Mouse (Mus musculus) hindbrain, embryonic 12.5 days (tissue): Measurements from ENCODE around the gene Ppm1g. TPM values are rescaled to one million over a fixed set of nuclear protein-coding genes. Genes with fewer than 3 reads are reported as not detected.

Experiments used
- ATAC-seq: fragments of 200-750 bp; cut with Nextera tagmentation; 2 replicates; pipeline ENCODE4 v1.8.0; 2017; ENCODE audit warnings: moderate TSS enrichment; ENCODE audit not compliant: low FRiP score
- H3K27ac ChIP-seq: fragments of 300-500 bp; sonication (generic); 2 replicates; pipeline ENCODE4 v1.5.1; 2016; ENCODE audit warnings: mild to moderate bottlenecking
- H3K27me3 ChIP-seq: fragments of 300-500 bp; sonication (generic); 2 replicates; pipeline ENCODE4 v1.6.1; 2016; ENCODE audit warnings: mild to moderate bottlenecking
- H3K36me3 ChIP-seq: fragments of 300-500 bp; sonication (generic); 2 replicates; pipeline ENCODE4 v1.6.1; 2016; ENCODE audit warnings: mild to moderate bottlenecking
- H3K4me1 ChIP-seq: fragments of 300-500 bp; sonication (generic); 2 replicates; pipeline ENCODE4 v1.6.1; 2016
- H3K4me2 ChIP-seq: fragments of 300-500 bp; sonication (generic); replicated peaks from 2 replicates; pipeline ENCODE4 v1.6.1; 2016; ENCODE audit warnings: mild to moderate bottlenecking
- H3K4me3 ChIP-seq: fragments of 300-500 bp; sonication (generic); 2 replicates; pipeline ENCODE4 v1.5.1; 2016; ENCODE audit warnings: mild to moderate bottlenecking
- H3K9ac ChIP-seq: fragments of 300-500 bp; sonication (generic); 2 replicates; pipeline ENCODE4 v1.6.1; 2016; ENCODE audit warnings: mild to moderate bottlenecking, moderate library complexity
- H3K9me3 ChIP-seq: fragments of 300-500 bp; sonication (generic); replicated peaks from 2 replicates; pipeline ENCODE4 v1.6.1; 2016; ENCODE audit warnings: mild to moderate bottlenecking
- WGBS: fragments of 180-500 bp; shearing (Covaris S2); methylation state at CpG from one replicate; pipeline ENCODE4 v1.1.7; 2016; 5-methylcytosine and 5-hydroxymethylcytosine counted together
- polyA plus RNA-seq: library from polyadenylated mRNA; unstranded; fragments of >200 nt; fragmentation: Nextera tagmentation; extraction: Ambion mirVana; gene quantifications from 2 replicates; pipeline ENCODE4 v1.2.1, GENCODE M21; 2016

Gene Ppm1g
- polyA plus RNA-seq, 1 experiment from 2014 or later, result 149 TPM

GRCm38 (mm10) chr5:31179301-31179765 is 41.2 kb downstream of the Ppm1g start:
- Histone ChIP-seq H3K4me2 (peak overlapping the region; percentile 87), H3K9me3 (no peaks in the 10 kb centered on the region), H3K27ac (peak overlapping the region; percentile 97), H3K4me1 (peaks cover 9% of the 10 kb centered on the region), H3K9ac (peak overlapping the region; percentile 87), H3K36me3 (peaks cover 8% of the 10 kb centered on the region), H3K27me3 (no peaks in the 10 kb centered on the region), H3K4me3 (peak overlapping the region; percentile 87)
- peak; percentile 79 for ATAC-seq
- 0% methylated on average over 25 of the region's 25 CpGs for WGBS

GRCm38 (mm10) chr5:31168630-31169029 is 51.9 kb downstream of the Ppm1g start:
- no peak overlapping the region for H3K27ac ChIP-seq
- peaks cover 85% of the 10 kb centered on the region for H3K36me3 ChIP-seq
- H3K9ac ChIP-seq, result no peak overlapping the region
- no peaks in the 10 kb centered on the region for H3K9me3 ChIP-seq
- H3K4me2 ChIP-seq, result no peak overlapping the region
- no peaks in the 10 kb centered on the region for H3K4me1 ChIP-seq
- no peaks in the 10 kb centered on the region for H3K27me3 ChIP-seq
- H3K4me3 ChIP-seq, result no peak overlapping the region
- ATAC-seq, result no peak
- 94% methylated on average over 4 of the region's 4 CpGs for WGBS

- WGBS, result 88% methylated on average over 1 of the region's 1 CpGs
- H3K4me1 ChIP-seq, result no peaks in the 10 kb centered on the region
- ATAC-seq, result no peak
- H3K9ac ChIP-seq, result no peak overlapping the region
- no peaks in the 10 kb centered on the region for H3K27me3 ChIP-seq
- H3K9me3 ChIP-seq, result no peaks in the 10 kb centered on the region
- no peak overlapping the region for H3K27ac ChIP-seq
- H3K36me3 ChIP-seq, result peaks cover 84% of the 10 kb centered on the region
- no peak overlapping the region for H3K4me3 ChIP-seq
- no peak overlapping the region for H3K4me2 ChIP-seq
Measured at GRCm38 (mm10) chr5:31164878-31165277, 55.6 kb downstream of the Ppm1g start.

- no peak overlapping the region for H3K4me2 ChIP-seq
- no peak overlapping the region for H3K27ac ChIP-seq
- no peaks in the 10 kb centered on the region for H3K4me1 ChIP-seq
- no peaks in the 10 kb centered on the region for H3K27me3 ChIP-seq
- peaks cover 84% of the 10 kb centered on the region for H3K36me3 ChIP-seq
- no peak for ATAC-seq
- H3K4me3 ChIP-seq, result no peak overlapping the region
- no peaks in the 10 kb centered on the region for H3K9me3 ChIP-seq
- H3K9ac ChIP-seq, result no peak overlapping the region
Measured at GRCm38 (mm10) chr5:31162462-31162861, 58.0 kb downstream of the Ppm1g start.

GRCm38 (mm10) chr5:31154152-31154553 is 66.3 kb downstream of the Ppm1g start, which contains the start of gene Mpv17:
Mpv17 (minus strand) TSS chr5:31154251.
- ATAC-seq, result peak; percentile 95
- Histone ChIP-seq H3K27me3 (no peaks in the 10 kb centered on the region), H3K9me3 (no peaks in the 10 kb centered on the region), H3K4me3 (peak within 1 kb of the TSS; percentile 69), H3K36me3 (peaks cover 43% of the 10 kb centered on the region), H3K9ac (peak within 1 kb of the TSS; percentile 76), H3K4me1 (peaks cover 11% of the 10 kb centered on the region), H3K4me2 (peak within 1 kb of the TSS; percentile 78), H3K27ac (peak within 1 kb of the TSS; percentile 72)
- WGBS, result under 1% methylated on average over 19 of the region's 19 CpGs

GRCm38 (mm10) chr5:31153516-31154151 is 66.9 kb downstream of the Ppm1g start:
- ATAC-seq, result peak; percentile 23; the same call in 1 of the 2 replicates
- H3K4me3 ChIP-seq, result peak overlapping the region; percentile 69
- no peak overlapping the region for H3K27ac ChIP-seq
- peak overlapping the region; percentile 78 for H3K4me2 ChIP-seq
- WGBS, result 34% methylated on average over 6 of the region's 6 CpGs
- H3K9me3 ChIP-seq, result no peaks in the 10 kb centered on the region
- H3K9ac ChIP-seq, result peak overlapping the region; percentile 76
- H3K36me3 ChIP-seq, result peaks cover 38% of the 10 kb centered on the region
- peaks cover 11% of the 10 kb centered on the region for H3K4me1 ChIP-seq
- H3K27me3 ChIP-seq, result no peaks in the 10 kb centered on the region

Other genes with a start within 250 kb of the Ppm1g start
- gene Atraid, start 172.4 kb downstream of the Ppm1g start, polyA plus RNA-seq, result 119 and 122 TPM in 2 replicates
- gene Slc5a6, start 171.8 kb downstream of the Ppm1g start, polyA plus RNA-seq, result 13.8 and 14.0 TPM in 2 replicates
- gene Cad, start 165.9 kb downstream of the Ppm1g start, polyA plus RNA-seq, result 32.2 and 32.4 TPM in 2 replicates
- not detected in 2 replicates for gene Dnajc5g, start 114.4 kb downstream of the Ppm1g start, polyA plus RNA-seq
- 15.7 and 16.2 TPM in 2 replicates for gene Slc30a3, start 112.5 kb downstream of the Ppm1g start, polyA plus RNA-seq
- gene Trim54, start 104.0 kb downstream of the Ppm1g start, polyA plus RNA-seq, result 0.40 and 0.86 TPM in 2 replicates
- not detected in 2 replicates for gene Ucn, start 81.9 kb downstream of the Ppm1g start, polyA plus RNA-seq
- gene Mpv17, start 66.4 kb downstream of the Ppm1g start, polyA plus RNA-seq, result 50.1 and 54.4 TPM in 2 replicates
- gene Gm29609, start 40.8 kb downstream of the Ppm1g start, polyA plus RNA-seq, result 1.8 and 2.3 TPM in 2 replicates
- 86.0 and 89.2 TPM in 2 replicates for gene Gtf3c2, start 40.5 kb downstream of the Ppm1g start, polyA plus RNA-seq
- gene Snx17, start 27.5 kb downstream of the Ppm1g start, polyA plus RNA-seq, result 140 and 145 TPM in 2 replicates
- gene Eif2b4, start 27.3 kb downstream of the Ppm1g start, polyA plus RNA-seq, result 63.0 and 64.4 TPM in 2 replicates
- 22.9 and 24.8 TPM in 2 replicates for gene Zfp513, start 18.4 kb downstream of the Ppm1g start, polyA plus RNA-seq
- gene Nrbp1, start 20.2 kb upstream of the Ppm1g start, polyA plus RNA-seq, result 148 and 151 TPM in 2 replicates
- gene Gm9970, start 20.5 kb upstream of the Ppm1g start, polyA plus RNA-seq, result 0.57 and 0.94 TPM in 2 replicates
- 6.3 and 9.6 TPM in 2 replicates for gene Krtcap3, start 31.0 kb upstream of the Ppm1g start, polyA plus RNA-seq
- gene Ift172, start 70.4 kb upstream of the Ppm1g start, polyA plus RNA-seq, result 44.4 and 57.8 TPM in 2 replicates
- 66.9 and 68.2 TPM in 2 replicates for gene Fndc4, start 75.4 kb upstream of the Ppm1g start, polyA plus RNA-seq
- gene Gckr, start 76.8 kb upstream of the Ppm1g start, polyA plus RNA-seq, result 0.38 TPM in 1 of 2 replicates, not detected in the other
- gene Zfp512, start 231.7 kb upstream of the Ppm1g start, polyA plus RNA-seq, result 97.4 and 101 TPM in 2 replicates